Comparison of ENCODE assay signal across 26 mouse cellular contexts in the genomic region with DNA sequence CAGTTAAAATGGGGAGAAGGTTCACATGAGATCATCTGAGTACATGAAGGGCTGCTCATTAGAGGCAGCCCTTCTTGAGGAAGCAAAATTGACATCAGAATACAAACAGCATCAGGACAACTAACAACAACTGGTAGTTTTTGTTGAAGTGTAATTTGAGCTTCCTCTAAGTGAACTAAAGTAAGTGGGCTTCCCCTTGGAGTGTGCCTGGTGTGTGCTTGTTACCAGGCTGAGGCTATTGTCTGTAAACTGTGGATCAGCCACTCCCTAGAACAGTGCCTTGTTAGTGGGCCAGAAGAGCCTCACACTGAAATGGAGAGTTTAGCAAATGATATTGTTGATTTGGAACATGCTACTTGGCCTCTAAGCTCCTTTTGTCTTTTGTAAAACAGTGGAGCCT. TPM values are rescaled to one million over a fixed set of nuclear protein-coding genes. Genes with fewer than 3 reads are reported as not detected.
DNase-seq lines count a peak whose midpoint lies in the region; ATAC-seq and TF ChIP-seq lines count a peak whose summit lies in the region.
"Had no signal": no experiment of that assay in that cellular context is flagged by ENCODE, and none has a peak within 500 bp of the region (broad histone marks: within the 10 kb centered on the region; RNA-seq: fewer than 3 reads in every experiment).

No protein-coding gene starts in this region.

- peaks cover 3% of the 10 kb centered on the region; the same call in 1 of the 2 replicates for H3K9me3 ChIP-seq in midbrain, embryonic 11.5 days (ENCODE audit: control insufficient read depth, low read length)
- H3K9me3 ChIP-seq in midbrain, postnatal 0 days (ENCODE audit: low read length): no peaks in the 10 kb centered on the region
- H3K9me3 ChIP-seq: G1E had no signal

- ATAC-seq in midbrain, embryonic 11.5 days (ENCODE audit: low FRiP score): no peak
- no peak for ATAC-seq in midbrain, postnatal 0 days (ENCODE audit: low FRiP score)
- ATAC-seq: activated CD4-positive, CD25-positive, alpha-beta regulatory T cell, adult 4 months; CD4-positive, CD25-positive, alpha-beta regulatory T cell, adult 4 months; forebrain, embryonic 13.5 days; forebrain, embryonic 15.5 days; forebrain, postnatal 0 days; Patski had no signal

- no peak overlapping the region for H3K27ac ChIP-seq in midbrain, embryonic 11.5 days (ENCODE audit: low read depth, low read length)
- H3K27ac ChIP-seq in midbrain, postnatal 0 days (ENCODE audit: low read depth, low read length): no peak overlapping the region
- H3K27ac ChIP-seq: embryonic facial prominence, embryonic 10.5 days; embryonic facial prominence, embryonic 12.5 days; forebrain, embryonic 13.5 days; forebrain, embryonic 15.5 days had no signal

- H3K9ac ChIP-seq in midbrain, embryonic 11.5 days (ENCODE audit: low read length): no peak overlapping the region
- no peak overlapping the region for H3K9ac ChIP-seq in midbrain, postnatal 0 days (replicated peaks; ENCODE audit: low read length, poor library complexity, severe bottlenecking)
- H3K9ac ChIP-seq: embryonic facial prominence, embryonic 12.5 days; forebrain, embryonic 13.5 days; forebrain, embryonic 15.5 days; forebrain, postnatal 0 days had no signal

- H3K27me3 ChIP-seq in midbrain, embryonic 11.5 days (ENCODE audit: control insufficient read depth, insufficient read depth, low read length): no peaks in the 10 kb centered on the region
- no peaks in the 10 kb centered on the region for H3K27me3 ChIP-seq in midbrain, postnatal 0 days (ENCODE audit: insufficient read depth, low read length)
- H3K27me3 ChIP-seq: CH12.LX; embryonic facial prominence, embryonic 12.5 days; forebrain, embryonic 13.5 days; forebrain, embryonic 15.5 days; Patski had no signal

- no peak overlapping the region for H3K4me2 ChIP-seq in midbrain, embryonic 11.5 days
- H3K4me2 ChIP-seq in midbrain, postnatal 0 days (ENCODE audit: low read depth, low read length, poor library complexity, severe bottlenecking): no peak overlapping the region
- H3K4me2 ChIP-seq: embryonic facial prominence, embryonic 12.5 days; forebrain, embryonic 13.5 days; forebrain, embryonic 15.5 days had no signal

- no peak for TF ChIP-seq CTCF in midbrain, postnatal 0 days (IDR thresholded peaks at IDR 0.05)
- no peak for TF ChIP-seq CTCF in brain, embryonic 14.5 days (IDR thresholded peaks at IDR 0.05; ENCODE audit: borderline replicate concordance, extremely low read depth, insufficient read depth, insufficient read length)

- H3K4me1 ChIP-seq in midbrain, embryonic 11.5 days (ENCODE audit: control insufficient read depth, insufficient read depth, low read length): no peaks in the 10 kb centered on the region
- H3K4me1 ChIP-seq in midbrain, postnatal 0 days (ENCODE audit: insufficient read depth, low read length): no peaks in the 10 kb centered on the region
- H3K4me1 ChIP-seq: embryonic facial prominence, embryonic 10.5 days; embryonic facial prominence, embryonic 12.5 days; forebrain, embryonic 13.5 days; forebrain, embryonic 15.5 days had no signal

- peak; percentile 31 for DNase-seq in midbrain, embryonic 11.5 days (ENCODE audit: low spot score, missing footprints)
- no peak for DNase-seq in midbrain, postnatal 0 days (ENCODE audit: low spot score)
- DNase-seq in R1 (ENCODE audit: low read depth, low spot score): peak; percentile 76
- peak; percentile 5 for DNase-seq in brain, embryonic 14.5 days (ENCODE audit: low read depth)
- no peak for DNase-seq in lung, adult 18-20 months
- no peak for DNase-seq in layer of hippocampus, adult 9-11 months
- DNase-seq: adrenal gland, adult 8-10 months; adrenal gland, postnatal 14 days; adrenal gland, postnatal 36 days; B cell, adult 2 months; cerebellum, adult 11 months; cerebellum, adult 18-20 months; cerebellum, adult 8-10 months; cerebellum, adult 9-11 months; cerebellum, postnatal 14 days; cerebellum, postnatal 36 days; forebrain, postnatal 0 days had no signal

- peaks cover 8% of the 10 kb centered on the region; the same call in 1 of the 2 replicates for H3K36me3 ChIP-seq in midbrain, embryonic 11.5 days (ENCODE audit: control insufficient read depth, insufficient read depth, low read length)
- no peaks in the 10 kb centered on the region for H3K36me3 ChIP-seq in midbrain, postnatal 0 days (ENCODE audit: insufficient read depth, low read length)

- no peak overlapping the region for H3K4me3 ChIP-seq in midbrain, embryonic 11.5 days (ENCODE audit: low read depth, low read length)
- no peak overlapping the region for H3K4me3 ChIP-seq in midbrain, postnatal 0 days (ENCODE audit: low read depth, low read length)
- H3K4me3 ChIP-seq: embryonic facial prominence, embryonic 10.5 days; embryonic facial prominence, embryonic 12.5 days; forebrain, embryonic 13.5 days; forebrain, embryonic 15.5 days had no signal

- no peak for TF ChIP-seq POLR2A in brain, embryonic 14.5 days (IDR thresholded peaks at IDR 0.05; ENCODE audit: borderline replicate concordance, extremely low read depth, insufficient read depth, insufficient read length, poor library complexity, severe bottlenecking)

RNA-seq across cellular contexts. Expression of a gene that starts 12.9 kb away (rescaled TPM):
- polyA plus RNA-seq in midbrain, embryonic 11.5 days (2014; fragmentation: Nextera tagmentation; extraction: Ambion mirVana): 65.5 and 66.2 TPM in 2 replicates
- 26.3 and 34.5 TPM in 2 replicates for total RNA-seq in midbrain, postnatal 0 days (2014; rRNA removed)
- polyA plus RNA-seq in midbrain, postnatal 0 days (2015; fragmentation: Nextera tagmentation; extraction: Ambion mirVana): 36.9 and 47.6 TPM in 2 replicates
- polyA plus RNA-seq in brain, embryonic 14.5 days (2012; rRNA removed): 45.4 and 58.8 TPM in 2 replicates

RNA-seq across cellular contexts. Expression of a gene that starts 51.9 kb away (rescaled TPM):
- polyA plus RNA-seq in midbrain, embryonic 11.5 days (2014; fragmentation: Nextera tagmentation; extraction: Ambion mirVana): 38.8 and 43.1 TPM in 2 replicates
- total RNA-seq in midbrain, postnatal 0 days (2014; rRNA removed): 38.3 and 39.6 TPM in 2 replicates
- 16.7 and 17.1 TPM in 2 replicates for polyA plus RNA-seq in midbrain, postnatal 0 days (2015; fragmentation: Nextera tagmentation; extraction: Ambion mirVana)
- 55.2 and 57.9 TPM in 2 replicates for polyA plus RNA-seq in brain, embryonic 14.5 days (2012; rRNA removed)

Comparison
In these comparisons a context has a peak if more than half of its experiments do, and no peak if none do; other contexts are left out.
1. DNase-seq: peak in midbrain, embryonic 11.5 days (single experiment), R1 (single experiment) and brain, embryonic 14.5 days (single experiment); none in midbrain, postnatal 0 days (single experiment), lung, adult 18-20 months (0 of 2) and layer of hippocampus, adult 9-11 months (single experiment).